18 mouse cellular contexts compared by ENCODE assay signal in the genomic region with DNA sequence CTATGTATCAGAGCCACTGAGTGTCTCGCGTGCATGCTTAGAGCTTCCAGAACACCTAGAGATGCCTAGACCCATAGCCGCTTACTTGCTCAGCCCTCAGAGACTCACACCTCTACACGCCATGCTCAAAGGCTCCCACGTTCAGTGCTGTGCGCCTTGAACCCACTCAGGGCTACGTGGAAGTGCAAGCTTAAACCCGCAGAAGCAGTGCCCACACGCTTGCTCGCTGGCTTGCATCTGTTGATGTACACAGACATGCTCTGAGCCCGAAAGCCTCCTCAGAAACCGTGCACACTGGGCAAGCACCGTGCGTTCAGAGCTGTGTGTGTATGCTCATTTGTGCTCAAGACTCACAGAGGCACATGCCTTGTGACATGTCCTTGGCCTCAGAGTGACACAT. TPM values are rescaled to one million over a fixed set of nuclear protein-coding genes. Genes with fewer than 3 reads are reported as not detected.
"Had no signal": no experiment of that assay in that cellular context is flagged by ENCODE, and none has a peak within 500 bp of the region (broad histone marks: within the 10 kb centered on the region; RNA-seq: fewer than 3 reads in every experiment).

No protein-coding gene starts in this region.

- H3K4me3 ChIP-seq: liver, embryonic 15.5 days; lung, embryonic 15.5 days; midbrain, embryonic 13.5 days; midbrain, embryonic 15.5 days; neural tube, embryonic 12.5 days; stomach, embryonic 15.5 days had no signal

- DNase-seq: liver, postnatal 0 days; lung, adult 2 months; lung, postnatal 14 days; lung, postnatal 36 days; thymus, adult 2 months; thymus, postnatal 25 days; thymus, postnatal 4 days had no signal

- H3K27ac ChIP-seq: liver, embryonic 15.5 days; lung, embryonic 15.5 days; macrophage; midbrain, embryonic 13.5 days; midbrain, embryonic 15.5 days; neural tube, embryonic 12.5 days; stomach, embryonic 15.5 days; stomach, postnatal 0 days had no signal

RNA-seq across cellular contexts. Expression of a gene that starts 20.5 kb away (rescaled TPM):
- total RNA-seq: megakaryocyte progenitor cell, adult 5-6 weeks; monocyte, adult 5-6 weeks; neutrophil, adult 5-6 weeks had no signal
